32 mouse cellular contexts compared by ENCODE assay signal in the genomic region with DNA sequence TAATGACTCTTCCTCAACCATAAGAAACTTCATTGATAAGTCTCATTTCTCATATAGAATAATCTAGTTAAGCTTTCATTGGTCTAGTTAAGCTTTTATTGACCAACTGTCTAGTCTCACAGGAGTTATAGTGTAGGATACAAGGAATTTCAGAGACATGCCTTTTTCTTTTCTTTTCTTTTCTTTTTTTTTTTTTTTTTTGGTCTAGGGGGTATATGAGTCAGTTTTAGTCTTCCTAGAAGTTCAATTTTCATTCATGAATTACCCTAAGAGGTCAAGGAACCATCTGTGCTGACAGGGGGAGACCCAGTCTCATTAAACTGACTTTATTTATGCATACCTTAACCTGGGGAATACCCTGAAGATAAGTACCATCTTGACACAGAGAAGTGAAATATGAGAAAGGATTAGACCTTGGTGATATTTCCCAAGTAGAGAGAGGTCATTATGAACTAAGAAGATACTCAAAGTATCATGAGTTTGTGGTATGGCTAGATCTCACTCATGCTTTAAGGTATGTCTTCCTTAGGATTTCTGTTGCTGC.
"Had no signal": no experiment of that assay in that cellular context is flagged by ENCODE, and none has a peak within 500 bp of the region (broad histone marks: within the 10 kb centered on the region; RNA-seq: fewer than 3 reads in every experiment).

No protein-coding gene starts in this region.

- H3K36me3 ChIP-seq: limb, embryonic 10.5 days; limb, embryonic 12.5 days; limb, embryonic 13.5 days; limb, embryonic 15.5 days; liver, embryonic 12.5 days; liver, embryonic 13.5 days; liver, embryonic 15.5 days; lung, embryonic 15.5 days; midbrain, embryonic 10.5 days; midbrain, embryonic 12.5 days; midbrain, embryonic 13.5 days; midbrain, embryonic 15.5 days had no signal

- ATAC-seq: liver, embryonic 12.5 days; liver, postnatal 0 days; lung, postnatal 0 days; midbrain, embryonic 13.5 days; midbrain, embryonic 15.5 days; midbrain, embryonic 16.5 days had no signal

- H3K27ac ChIP-seq: left cerebral cortex, adult 2 months; limb, embryonic 10.5 days; limb, embryonic 12.5 days; limb, embryonic 13.5 days; limb, embryonic 15.5 days; liver, embryonic 12.5 days; liver, embryonic 13.5 days; liver, embryonic 14.5 days; liver, embryonic 15.5 days; lung, embryonic 15.5 days; macrophage; midbrain, embryonic 10.5 days; midbrain, embryonic 12.5 days; midbrain, embryonic 13.5 days; midbrain, embryonic 15.5 days had no signal

- H3K4me3 ChIP-seq: left cerebral cortex, adult 2 months; limb, embryonic 10.5 days; limb, embryonic 12.5 days; limb, embryonic 13.5 days; limb, embryonic 15.5 days; liver, embryonic 12.5 days; liver, embryonic 13.5 days; liver, embryonic 15.5 days; lung, embryonic 15.5 days; megakaryocyte, embryonic 14.5 days; midbrain, embryonic 10.5 days; midbrain, embryonic 12.5 days; midbrain, embryonic 13.5 days; midbrain, embryonic 15.5 days; myocyte had no signal

- H3K9me3 ChIP-seq: limb, embryonic 10.5 days; limb, embryonic 12.5 days; limb, embryonic 13.5 days; limb, embryonic 15.5 days; liver, embryonic 12.5 days; liver, embryonic 13.5 days; liver, embryonic 15.5 days; lung, embryonic 15.5 days; megakaryocyte, embryonic 14.5 days; midbrain, embryonic 10.5 days; midbrain, embryonic 12.5 days; midbrain, embryonic 13.5 days; midbrain, embryonic 15.5 days had no signal

- H3K4me1 ChIP-seq: limb, embryonic 12.5 days; limb, embryonic 13.5 days; limb, embryonic 15.5 days; liver, embryonic 15.5 days; lung, embryonic 15.5 days had no signal

- H3K9ac ChIP-seq: limb, embryonic 12.5 days; limb, embryonic 13.5 days; limb, embryonic 15.5 days; liver, embryonic 12.5 days; liver, embryonic 13.5 days; liver, embryonic 14.5 days; liver, embryonic 15.5 days; liver, postnatal 0 days; lung, embryonic 14.5 days; lung, embryonic 15.5 days; midbrain, embryonic 12.5 days; midbrain, embryonic 13.5 days; midbrain, embryonic 15.5 days had no signal

- H3K4me2 ChIP-seq: limb, embryonic 12.5 days; limb, embryonic 13.5 days; limb, embryonic 15.5 days; liver, embryonic 11.5 days; liver, embryonic 12.5 days; liver, embryonic 13.5 days; liver, embryonic 15.5 days; lung, embryonic 14.5 days; lung, embryonic 15.5 days; midbrain, embryonic 11.5 days; midbrain, embryonic 12.5 days; midbrain, embryonic 13.5 days; midbrain, embryonic 15.5 days had no signal

- H3K27me3 ChIP-seq: limb, embryonic 12.5 days; limb, embryonic 13.5 days; limb, embryonic 15.5 days; liver, embryonic 12.5 days; liver, embryonic 13.5 days; liver, embryonic 15.5 days; lung, embryonic 15.5 days; megakaryocyte, embryonic 14.5 days; midbrain, embryonic 12.5 days; midbrain, embryonic 13.5 days; midbrain, embryonic 15.5 days had no signal

- DNase-seq: left cerebral cortex, postnatal 4 days; liver; liver, embryonic 13.5 days; liver, postnatal 0 days; lung, adult 18-20 months; lung, adult 2 months; lung, embryonic 14.5 days; lung, postnatal 10 days; lung, postnatal 14 days; lung, postnatal 36 days; lung, postnatal 4 days; midbrain, embryonic 14.5 days had no signal
